Mouse (Mus musculus) CD4-positive, CD25-positive, alpha-beta regulatory T cell, adult 4 months (primary cell): ENCODE measurements around the gene Hspa1b. TPM values are rescaled to one million over a fixed set of nuclear protein-coding genes. Genes with fewer than 3 reads are reported as not detected.
"Not testable (repeated sequence)": the region's sequence is repeated elsewhere in the genome, so short reads cannot be mapped to it uniquely, and the experiment has no call there.

ENCODE experiments used
- ATAC-seq: one replicate; pipeline ENCODE4 v1.8.0; 2017
- polyA plus RNA-seq, 2 experiments: library from polyadenylated mRNA; unstranded; fragments of 100-300 nt; shearing (Covaris generic); gene quantifications; one replicate each; pipeline ENCODE4 v1.2.1; 2017

Gene Hspa1b
- polyA plus RNA-seq, 2 experiments from 2014 or later, result 0.84 to 3.7 TPM

DNA sequence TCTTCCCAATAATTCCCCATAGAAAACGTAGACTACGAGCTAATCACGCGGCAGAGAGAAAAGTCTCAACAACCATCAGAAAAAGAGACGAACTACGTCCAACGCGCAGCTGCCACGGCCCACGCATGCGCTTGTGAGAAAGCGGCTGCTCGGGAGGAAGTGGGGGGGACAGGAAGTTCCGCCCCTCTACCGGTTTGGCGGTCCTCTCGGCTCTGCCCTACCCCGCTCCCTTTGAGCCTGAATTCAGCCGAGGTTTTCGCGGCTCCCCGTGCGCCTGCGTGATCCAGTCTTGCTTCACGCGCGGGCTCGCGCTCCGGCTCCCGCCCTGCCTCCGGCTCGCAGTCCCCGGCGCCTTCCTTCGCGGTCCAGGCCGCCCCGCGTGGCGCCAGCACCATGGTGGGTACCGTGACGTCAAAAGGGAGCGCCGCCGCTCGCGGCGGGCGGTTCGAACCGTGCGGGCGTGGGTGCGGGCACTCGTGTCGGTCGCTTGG, 22.7 kb upstream of the Hspa1b start, which contains the start of gene Lsm2:
Gene Lsm2 (plus strand): TSS at position 173 of the 491 bp plus-strand sequence.
- peak; percentile 84 for ATAC-seq

- ATAC-seq, result peak; percentile 56
Measured at GRCm38 (mm10) chr17:34980655-34981054, 21.6 kb upstream of the Hspa1b start.

DNA sequence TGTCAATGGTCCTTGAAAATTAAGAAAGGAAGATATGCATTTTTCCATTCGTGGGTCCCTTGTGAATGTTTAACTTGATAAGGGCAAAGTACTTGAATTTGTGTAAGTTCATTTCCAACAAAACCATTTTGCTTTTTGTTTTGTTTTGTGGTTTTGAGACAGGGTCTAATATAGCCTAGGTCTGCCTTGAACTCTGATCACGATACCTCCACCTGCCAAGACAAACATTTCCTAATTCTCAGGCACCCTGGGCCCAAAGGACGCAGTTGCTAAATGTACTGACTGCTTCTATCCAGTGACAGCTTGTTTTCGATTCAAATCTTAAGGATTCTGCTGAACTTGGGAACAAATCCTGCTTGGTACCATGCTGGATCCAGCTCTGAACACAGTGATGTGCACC, 20.6 kb upstream of the Hspa1b start:
- ATAC-seq, result no peak

GRCm38 (mm10) chr17:34978239-34978638, 19.2 kb upstream of the Hspa1b start:
- ATAC-seq, result no peak

DNA sequence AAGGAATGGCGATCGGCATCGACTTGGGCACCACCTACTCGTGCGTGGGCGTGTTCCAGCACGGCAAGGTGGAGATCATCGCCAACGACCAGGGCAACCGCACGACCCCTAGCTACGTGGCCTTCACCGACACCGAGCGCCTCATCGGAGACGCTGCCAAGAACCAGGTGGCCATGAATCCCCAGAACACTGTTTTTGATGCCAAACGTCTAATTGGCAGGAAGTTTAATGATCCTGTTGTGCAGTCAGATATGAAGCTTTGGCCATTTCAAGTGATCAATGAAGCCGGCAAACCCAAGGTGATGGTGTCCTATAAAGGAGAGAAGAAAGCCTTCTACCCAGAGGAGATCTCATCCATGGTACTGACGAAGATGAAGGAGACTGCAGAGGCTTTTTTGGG, 18.0 kb upstream of the Hspa1b start:
- no peak for ATAC-seq

DNA sequence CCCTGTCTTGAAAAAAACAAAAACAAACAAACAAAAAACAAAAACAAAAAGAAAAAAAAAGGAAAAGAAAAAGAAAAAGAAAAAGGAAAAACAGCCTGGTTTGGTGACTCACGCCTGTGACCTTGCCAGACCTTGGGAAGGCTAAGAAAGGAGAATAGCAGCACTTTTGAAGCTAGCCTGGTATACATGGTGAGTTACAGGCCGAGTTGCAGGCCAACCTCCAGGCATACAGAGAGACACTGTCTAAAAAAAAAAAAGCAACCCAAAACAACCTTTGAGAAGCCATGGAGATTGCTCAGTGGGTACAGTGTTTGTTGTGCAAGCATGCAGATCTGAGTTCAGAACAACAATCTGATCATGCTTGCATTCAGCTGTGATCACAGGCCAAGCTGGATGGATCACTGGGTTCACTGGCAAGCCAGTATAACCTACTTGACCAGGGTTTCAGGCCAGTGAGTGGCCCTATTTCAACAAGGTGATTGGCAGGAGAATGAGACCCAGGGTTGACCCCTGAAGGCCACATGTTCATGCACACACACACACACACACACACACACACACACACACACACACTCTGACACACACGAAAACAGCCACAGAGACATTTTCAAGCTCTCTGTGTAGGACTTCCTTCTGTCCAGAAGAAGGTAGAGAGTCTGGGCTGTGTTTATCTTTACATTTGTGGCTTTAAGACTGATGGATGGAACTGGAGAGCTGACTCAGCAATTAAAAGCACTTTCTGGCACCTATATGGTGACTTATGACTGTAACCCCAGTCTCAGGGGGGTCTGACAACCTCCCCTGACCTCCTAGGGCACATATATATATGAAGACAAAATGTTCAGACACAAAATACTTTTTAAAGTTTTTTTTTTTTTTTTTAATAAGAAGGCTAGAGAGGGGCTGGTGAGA, 16.8 kb upstream of the Hspa1b start:
- no peak for ATAC-seq

GRCm38 (mm10) chr17:34972069-34972749, 13.2 kb upstream of the Hspa1b start, which contains the start of the genes Hspa1a and Hspa1l:
Hspa1a (minus strand) TSS chr17:34972156.
Hspa1l (plus strand) TSS chr17:34972703.
- peak; percentile 95 for ATAC-seq

- ATAC-seq, result peak; percentile 35
Measured at GRCm38 (mm10) chr17:34971694-34972068, 12.6 kb upstream of the Hspa1b start.

DNA sequence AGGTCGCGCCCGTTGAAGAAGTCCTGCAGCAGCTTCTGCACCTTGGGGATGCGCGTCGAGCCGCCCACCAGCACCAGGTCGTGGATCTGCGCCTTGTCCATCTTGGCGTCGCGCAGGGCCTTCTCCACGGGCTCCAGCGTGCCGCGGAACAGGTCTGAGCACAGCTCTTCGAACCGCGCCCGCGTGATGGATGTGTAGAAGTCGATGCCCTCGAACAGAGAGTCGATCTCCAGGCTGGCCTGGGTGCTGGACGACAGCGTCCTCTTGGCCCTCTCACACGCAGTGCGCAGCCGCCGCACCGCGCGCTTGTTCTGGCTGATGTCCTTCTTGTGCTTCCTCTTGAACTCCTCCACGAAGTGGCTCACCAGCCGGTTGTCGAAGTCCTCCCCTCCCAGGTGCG, 11.8 kb upstream of the Hspa1b start:
- ATAC-seq, result not testable (repeated sequence)

DNA sequence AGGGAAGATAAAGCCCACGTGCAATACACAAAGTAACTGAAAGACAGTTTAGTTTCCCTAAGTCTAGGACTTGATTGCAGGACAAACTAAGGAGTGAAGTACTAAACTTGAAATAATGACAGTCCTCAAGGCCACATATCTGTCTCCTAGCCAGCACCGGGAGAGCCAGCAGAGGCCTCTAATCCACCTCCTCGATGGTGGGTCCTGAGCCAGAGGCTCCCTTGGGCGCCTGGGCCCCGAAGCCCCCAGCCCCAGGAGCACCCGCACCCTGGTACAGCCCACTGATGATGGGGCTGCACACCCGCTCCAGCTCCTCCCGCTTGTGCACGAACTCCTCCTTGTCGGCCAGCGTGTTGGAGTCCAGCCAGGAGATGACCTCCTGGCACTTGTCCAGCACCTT, 10.8 kb upstream of the Hspa1b start, which contains the start of gene Gm20481:
Gene Gm20481 (plus strand): TSS at position 91 of the 400 bp plus-strand sequence.
- ATAC-seq, result not testable (repeated sequence)

GRCm38 (mm10) chr17:34965627-34966026, 6.6 kb upstream of the Hspa1b start:
- no peak for ATAC-seq

DNA sequence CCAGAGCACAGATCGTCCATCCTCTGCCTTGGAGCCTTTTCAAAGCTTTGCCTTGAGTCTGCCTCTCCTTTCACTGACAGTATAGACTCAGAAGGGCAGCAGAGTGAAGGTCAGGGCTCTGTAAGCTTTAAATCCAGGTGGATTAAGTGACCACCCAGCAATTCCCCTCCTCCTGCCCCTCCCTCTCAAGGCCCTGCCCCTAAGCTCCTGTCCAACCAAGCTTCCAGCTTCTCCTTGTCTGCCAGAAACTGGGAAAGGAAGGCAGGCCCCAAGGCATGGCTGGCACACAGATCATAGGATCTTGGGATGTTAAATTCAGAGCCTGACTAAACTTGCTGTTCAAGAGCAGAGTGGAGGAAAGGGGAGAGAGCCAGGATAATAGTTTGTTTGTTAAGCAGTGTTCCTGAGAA, 5.6 kb upstream of the Hspa1b start:
- no peak for ATAC-seq

GRCm38 (mm10) chr17:34962841-34963240, 3.8 kb upstream of the Hspa1b start:
- no peak for ATAC-seq

- ATAC-seq, result no peak
Measured at GRCm38 (mm10) chr17:34962125-34962524, 3.1 kb upstream of the Hspa1b start.

- no peak for ATAC-seq
Measured at GRCm38 (mm10) chr17:34960702-34961493, 1.9 kb upstream of the Hspa1b start.

DNA sequence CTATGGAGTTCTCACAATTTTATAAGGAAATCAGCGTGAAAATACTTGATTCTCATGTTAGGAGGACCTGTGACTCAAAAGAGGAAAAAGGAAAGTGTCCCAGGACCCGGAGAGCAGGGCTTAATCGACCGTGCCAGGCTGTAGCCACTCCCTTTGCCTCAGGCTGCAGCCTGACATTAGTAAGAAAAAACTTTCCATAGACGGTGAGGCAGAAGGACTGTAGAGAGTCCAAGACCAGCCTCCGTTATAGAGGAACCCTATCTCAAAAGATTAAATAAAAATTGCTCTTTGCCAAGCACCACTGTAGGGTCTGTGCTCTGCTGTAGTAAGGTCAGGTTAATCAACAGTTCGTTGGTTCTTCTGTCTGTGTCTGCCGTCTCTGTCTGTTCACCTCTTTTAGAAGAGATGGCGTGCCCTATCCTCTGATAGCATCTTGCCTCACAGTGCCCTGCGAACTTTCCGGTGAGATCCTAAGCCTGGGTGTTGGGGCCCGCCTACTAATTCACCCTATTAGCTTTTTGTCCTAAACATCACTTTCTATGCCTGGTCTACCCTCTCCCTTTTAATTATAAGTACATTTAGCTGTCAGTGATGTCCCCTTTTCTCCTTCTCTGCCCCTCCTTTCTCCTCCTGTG, 960 bp upstream of the Hspa1b start:
- peak; percentile 21 for ATAC-seq

DNA sequence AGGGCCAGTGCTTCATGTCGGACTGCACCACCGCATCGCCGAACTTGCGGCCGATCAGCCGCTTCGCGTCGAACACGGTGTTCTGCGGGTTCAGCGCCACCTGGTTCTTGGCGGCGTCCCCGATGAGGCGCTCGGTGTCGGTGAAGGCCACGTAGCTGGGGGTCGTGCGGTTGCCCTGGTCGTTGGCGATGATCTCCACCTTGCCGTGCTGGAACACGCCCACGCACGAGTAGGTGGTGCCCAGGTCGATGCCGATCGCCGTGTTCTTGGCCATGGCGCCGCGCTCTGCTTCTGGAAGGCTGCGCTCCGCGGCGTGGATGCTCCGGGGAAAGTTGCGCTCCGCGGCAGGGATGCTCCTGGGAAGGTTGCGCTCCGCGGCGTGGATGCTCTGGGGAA, 306 bp downstream of the Hspa1b start:
- peak; percentile 12 for ATAC-seq

- not testable (repeated sequence) for ATAC-seq
Measured at GRCm38 (mm10) chr17:34957966-34958365, 1.1 kb downstream of the Hspa1b start.

- not testable (repeated sequence) for ATAC-seq
Measured at GRCm38 (mm10) chr17:34957291-34957690, 1.7 kb downstream of the Hspa1b start.

DNA sequence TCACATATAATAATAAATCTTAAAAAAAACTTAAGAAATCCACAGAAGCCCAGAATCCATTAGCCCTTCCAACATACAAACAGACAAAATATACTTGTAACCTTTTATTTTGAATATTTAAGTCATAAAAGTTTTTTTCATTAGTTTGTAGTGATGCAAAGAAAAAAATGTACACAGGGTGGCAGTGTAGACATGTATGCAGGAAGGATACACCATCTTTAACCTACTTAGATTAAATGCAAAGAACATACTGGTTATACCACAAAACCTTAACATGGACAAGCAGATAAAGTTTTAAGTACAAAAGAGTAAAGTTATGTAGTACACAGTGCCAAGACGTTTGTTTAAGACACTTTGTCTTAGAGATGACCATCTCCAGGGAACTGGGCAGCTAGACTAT, 2.7 kb downstream of the Hspa1b start:
- ATAC-seq, result no peak

DNA sequence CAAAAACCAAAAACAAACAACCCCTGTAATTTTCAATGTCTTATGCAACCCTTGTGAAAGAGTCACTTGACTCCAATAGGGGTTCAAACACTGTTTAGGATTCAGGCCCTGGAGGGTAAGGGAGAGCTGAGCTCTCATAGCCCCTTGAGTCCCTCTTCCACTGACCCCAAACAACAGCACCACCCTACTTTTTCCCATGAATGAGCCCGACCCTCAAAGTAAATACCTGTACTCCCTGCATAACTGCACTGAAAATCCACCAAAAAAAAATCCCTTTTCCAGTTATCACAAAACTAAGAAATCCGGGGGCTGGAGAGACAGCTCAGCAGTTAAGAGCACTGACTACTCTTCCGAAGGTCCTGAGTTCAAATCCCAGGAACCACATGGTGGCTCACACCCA, 3.2 kb downstream of the Hspa1b start:
- ATAC-seq, result no peak

- no peak for ATAC-seq
Measured at GRCm38 (mm10) chr17:34954831-34955230, 4.2 kb downstream of the Hspa1b start.
